Mouse (Mus musculus): Measurements from ENCODE around the gene Coq5. TPM values are rescaled to one million over a fixed set of nuclear protein-coding genes. Genes with fewer than 3 reads are reported as not detected.
A peak's percentile ranks its signal among the peaks of the same experiment; 100 is the strongest.
"Not testable (repeated sequence)": the region's sequence is repeated elsewhere in the genome, so short reads cannot be mapped to it uniquely, and the experiment has no call there.

Gene Coq5
- total RNA-seq, 4 experiments from 2014 or later, result 73.1 to 89.5 (median 82.1) TPM

GRCm38 (mm10) chr5:115302190-115302589 lies 22.7 kb downstream of the Coq5 start:
- not testable (repeated sequence) for DNase-seq (ENCODE audit: low spot score in 2 of 2)

GRCm38 (mm10) chr5:115312354-115312753 lies 32.9 kb downstream of the Coq5 start:
- no peak for DNase-seq (ENCODE audit: low spot score in 2 of 2)

GRCm38 (mm10) chr5:115312816-115313667 lies 33.6 kb downstream of the Coq5 start:
- DNase-seq (ENCODE audit: low spot score in 2 of 2), result no peak

GRCm38 (mm10) chr5:115313668-115313943 lies 34.1 kb downstream of the Coq5 start:
- no peak for DNase-seq (ENCODE audit: low spot score in 2 of 2)

GRCm38 (mm10) chr5:115316968-115317644 lies 37.6 kb downstream of the Coq5 start:
- DNase-seq (ENCODE audit: low spot score in 2 of 2), result no peak

- DNase-seq (ENCODE audit: low spot score in 2 of 2), result no peak
Observed at GRCm38 (mm10) chr5:115317645-115318328, 38.3 kb downstream of the Coq5 start.

- peak; percentile 50 to 57 for DNase-seq (ENCODE audit: low spot score in 2 of 2)
Observed at GRCm38 (mm10) chr5:115319004-115319940, 39.8 kb downstream of the Coq5 start.

GRCm38 (mm10) chr5:115326256-115326831 lies 46.9 kb downstream of the Coq5 start:
- DNase-seq (ENCODE audit: low spot score in 2 of 2), result no peak

GRCm38 (mm10) chr5:115326875-115327609 lies 47.6 kb downstream of the Coq5 start, which contains the start of gene Srsf9:
Srsf9 (plus strand) TSS chr5:115327177.
- DNase-seq (ENCODE audit: low spot score in 2 of 2), result peak; percentile 93

GRCm38 (mm10) chr5:115327610-115328548 lies 48.4 kb downstream of the Coq5 start:
- no peak for DNase-seq (ENCODE audit: low spot score in 2 of 2)

- no peak for DNase-seq (ENCODE audit: low spot score in 2 of 2)
Observed at GRCm38 (mm10) chr5:115330955-115331354, 51.5 kb downstream of the Coq5 start.

- no peak for DNase-seq (ENCODE audit: low spot score in 2 of 2)
Observed at GRCm38 (mm10) chr5:115333626-115334025, 54.2 kb downstream of the Coq5 start.

GRCm38 (mm10) chr5:115340007-115340406 lies 60.5 kb downstream of the Coq5 start:
- DNase-seq (ENCODE audit: low spot score in 2 of 2), result no peak

- peak; percentile 72 to 78 for DNase-seq (ENCODE audit: low spot score in 2 of 2)
Observed at GRCm38 (mm10) chr5:115340577-115341313, 61.3 kb downstream of the Coq5 start, which contains the start of the genes Gatc and Triap1. Gatc (minus strand) TSS chr5:115341178. Triap1 (plus strand) TSS chr5:115341225.

- DNase-seq (ENCODE audit: low spot score in 2 of 2), result no peak
Observed at GRCm38 (mm10) chr5:115341314-115342165, 62.1 kb downstream of the Coq5 start.
